Mouse (Mus musculus): ENCODE results near the gene Cfl1.

Gene Cfl1

DNA sequence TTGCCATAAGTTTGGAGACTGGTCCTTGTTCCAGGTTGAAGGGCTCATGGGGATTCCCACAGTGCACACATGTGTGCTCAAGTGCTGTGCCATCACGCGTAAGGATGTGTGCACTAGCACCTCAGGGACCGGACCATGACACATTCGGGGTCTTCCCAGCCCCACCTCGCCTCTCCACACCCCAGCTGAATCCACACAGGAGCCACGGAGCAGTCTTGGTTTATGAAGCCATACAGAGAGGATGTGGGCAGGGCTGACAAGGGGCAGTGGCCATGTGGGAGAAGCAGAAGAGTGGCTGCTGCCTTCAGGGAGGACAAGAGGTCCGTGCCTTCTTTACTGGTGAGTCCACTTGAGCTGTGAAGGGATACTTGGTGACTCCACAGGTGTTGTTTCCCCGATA lies 25.2 kb upstream of the Cfl1 start:
- DNase-seq (ENCODE audit: low read depth) = no peak

DNA sequence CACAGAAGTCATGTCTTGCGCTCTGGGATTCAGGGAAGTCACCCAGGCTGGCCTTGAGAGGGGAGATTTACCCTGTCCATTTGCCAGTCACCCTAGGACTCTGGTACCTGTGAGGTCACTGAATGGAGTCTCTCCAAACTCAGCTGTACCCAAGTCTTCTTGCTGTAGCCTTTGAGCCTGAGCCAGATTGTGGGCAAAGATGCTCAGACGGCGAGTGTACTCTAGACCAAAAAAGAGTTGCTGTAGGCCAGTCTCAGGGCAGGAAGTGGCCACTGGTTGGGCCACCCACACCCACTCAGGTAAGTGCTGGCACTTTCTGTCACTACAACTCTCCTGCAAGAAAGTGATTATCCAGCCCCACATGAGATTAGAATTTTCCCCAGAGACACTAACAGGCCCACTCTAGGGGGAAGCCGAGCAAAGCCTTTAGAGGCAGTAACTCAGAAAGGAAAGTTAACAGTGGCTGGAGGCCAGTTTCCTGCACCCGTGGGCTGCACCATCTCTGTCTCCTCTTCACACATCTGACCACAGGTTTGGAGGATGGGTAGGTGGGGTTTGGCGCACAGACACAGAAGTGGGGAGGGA lies 23.2 kb upstream of the Cfl1 start:
- DNase-seq (ENCODE audit: low read depth) = peak; percentile 42

DNA sequence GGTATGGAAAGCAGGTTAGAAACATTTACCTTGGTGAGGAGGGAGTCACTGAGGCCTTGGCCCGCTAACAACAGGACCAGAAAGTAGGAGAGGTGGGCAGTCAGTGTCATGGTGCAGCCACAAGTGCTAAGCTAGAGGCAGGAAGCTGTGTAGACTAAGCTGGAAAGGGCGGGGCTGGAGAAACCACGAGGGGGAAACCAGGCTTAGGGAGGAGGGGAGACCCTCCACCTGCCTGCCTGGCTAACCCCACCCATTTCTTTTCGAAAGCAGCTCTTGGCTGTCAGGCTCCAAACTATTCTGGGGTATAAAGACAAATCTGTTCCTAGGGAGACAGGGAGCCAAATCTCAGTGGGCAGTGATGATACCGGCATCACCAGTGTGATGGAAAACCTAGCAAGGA lies 21.9 kb upstream of the Cfl1 start, which contains the start of gene Ctsw:
Gene Ctsw, minus strand, starts transcription at position 134 of the 400 bp plus-strand sequence.
- peak; percentile 60 for DNase-seq (ENCODE audit: low read depth)

DNA sequence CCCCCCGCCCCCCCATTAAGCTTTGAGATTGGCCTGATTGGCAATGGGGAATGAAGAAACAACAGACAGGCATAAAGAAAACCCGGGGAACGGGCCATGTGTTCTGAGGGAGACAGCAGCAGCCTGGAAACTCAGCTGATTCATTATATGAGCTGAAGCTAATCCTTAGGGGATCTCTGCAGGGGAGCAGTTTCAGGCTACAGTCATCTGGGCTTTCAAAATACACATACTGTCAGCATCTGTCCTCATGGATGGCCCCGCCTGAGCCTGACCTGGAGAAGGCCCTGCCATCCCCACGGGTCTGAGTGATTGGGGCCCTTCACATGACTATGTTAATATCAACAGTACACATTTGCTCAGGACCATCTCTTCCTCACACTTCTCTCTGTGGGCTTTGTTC lies 18.4 kb upstream of the Cfl1 start:
- DNase-seq (ENCODE audit: low read depth) = no peak

DNA sequence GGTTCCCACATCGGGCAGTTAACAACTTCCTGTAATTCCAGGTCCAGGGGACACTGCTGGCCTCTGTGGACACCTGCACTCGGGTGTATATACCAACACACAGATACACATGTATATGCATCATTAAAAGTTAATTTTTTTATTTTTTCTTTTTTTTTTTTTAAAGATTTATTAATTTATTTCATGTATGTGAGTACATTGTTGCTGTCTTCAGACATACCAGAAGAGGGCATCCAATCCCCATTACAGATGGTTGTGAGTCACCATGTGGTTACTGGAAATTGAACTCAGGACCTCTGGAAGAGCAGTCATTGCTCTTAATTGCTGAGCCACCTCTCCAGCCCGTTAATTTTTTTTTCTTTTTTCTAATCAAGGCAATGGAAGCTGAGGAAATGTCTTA lies 17.4 kb upstream of the Cfl1 start:
- DNase-seq (ENCODE audit: low read depth) = peak; percentile 35

DNA sequence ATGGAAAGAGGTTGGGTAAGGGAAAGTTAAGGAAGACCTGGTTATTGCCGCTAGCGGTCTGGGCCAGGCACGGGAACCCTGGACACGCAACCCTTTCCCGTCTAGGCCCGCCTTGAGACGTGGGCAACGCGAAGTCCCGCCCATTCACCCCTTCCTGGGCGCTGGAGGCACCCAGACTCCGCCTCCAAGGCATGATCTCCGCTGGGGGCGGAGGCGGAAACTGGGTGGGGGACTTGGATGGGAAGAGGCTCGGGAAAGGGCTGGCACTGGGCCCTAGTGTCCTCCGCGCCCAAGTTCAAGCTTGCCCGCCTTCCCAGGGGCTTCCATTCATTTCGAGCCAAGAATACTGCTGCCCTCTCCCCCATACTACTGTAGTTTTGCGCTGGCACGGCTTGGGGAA lies 16.5 kb upstream of the Cfl1 start, which contains the start of gene Efemp2:
Gene Efemp2, plus strand, starts transcription at position 235 of the 400 bp plus-strand sequence.
- DNase-seq (ENCODE audit: low read depth) = peak; percentile 78

DNA sequence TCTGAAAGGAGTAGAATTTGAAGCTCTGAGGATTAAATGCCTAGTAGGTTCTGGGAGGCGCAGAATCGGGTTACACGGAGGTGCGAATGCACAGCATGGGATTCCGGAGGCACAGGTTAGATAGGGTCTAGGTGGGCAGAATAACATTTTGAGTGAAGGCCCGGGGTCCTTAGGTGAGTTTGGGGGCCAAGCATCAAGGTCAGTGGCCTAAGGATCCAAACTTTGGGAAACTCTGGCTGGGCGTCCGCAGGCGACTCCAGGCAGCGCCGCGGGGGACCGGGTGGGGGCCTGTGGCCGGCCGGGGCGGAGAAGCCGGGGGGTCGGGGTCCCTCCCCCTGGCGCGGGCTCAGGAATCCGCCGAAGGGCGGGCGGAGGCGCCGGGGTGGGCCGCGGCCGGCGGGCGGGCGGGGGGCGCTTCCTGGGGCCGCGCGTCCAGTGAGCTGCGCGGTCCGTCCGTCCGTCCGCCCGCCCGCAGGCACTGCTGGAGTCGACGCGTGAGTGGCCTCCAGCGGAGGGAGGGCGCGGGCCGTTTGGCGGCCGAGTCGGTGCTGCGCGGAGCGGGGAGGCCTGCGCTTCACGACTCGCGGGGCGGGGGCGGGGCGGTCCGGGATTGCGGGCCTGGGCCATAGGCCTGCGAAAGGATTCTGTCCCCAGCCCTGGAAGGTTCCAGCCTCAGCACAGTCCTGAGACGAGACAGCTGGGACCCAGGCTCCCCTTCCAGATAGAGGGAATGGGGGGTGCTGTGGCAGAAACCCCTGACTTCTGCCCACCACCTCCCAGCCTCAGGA lies 15.8 kb upstream of the Cfl1 start:
- DNase-seq (ENCODE audit: low read depth) = peak; percentile 34

DNA sequence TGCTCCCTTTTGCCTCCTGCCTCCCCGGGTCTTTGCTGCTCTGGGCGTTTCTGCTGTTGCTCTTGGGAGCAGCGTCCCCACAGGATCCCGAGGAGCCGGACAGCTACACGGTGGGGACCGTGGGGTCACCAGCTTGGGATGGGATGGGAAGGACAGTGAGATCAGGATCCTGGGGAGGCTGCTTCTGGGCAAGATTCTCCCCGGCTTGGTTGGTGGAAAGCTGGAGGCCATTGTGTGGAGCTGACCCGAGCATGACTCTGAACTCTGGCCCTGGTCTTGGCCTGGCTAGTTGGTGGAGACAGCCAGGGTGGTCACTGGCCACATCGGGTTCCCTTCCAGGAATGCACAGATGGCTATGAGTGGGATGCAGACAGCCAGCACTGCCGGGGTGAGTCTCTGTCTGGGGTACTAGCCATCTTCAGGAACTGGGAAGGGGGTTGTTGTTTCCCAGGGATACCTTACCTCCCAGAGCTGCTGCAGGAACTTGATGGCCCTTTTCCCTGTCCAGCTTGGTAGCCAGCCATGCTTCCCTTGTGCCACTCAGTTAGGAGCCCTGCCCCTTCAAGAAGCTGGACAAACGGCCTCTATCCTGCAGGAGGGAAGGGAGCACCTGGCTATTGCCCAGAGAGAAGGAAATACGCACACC lies 15.1 kb upstream of the Cfl1 start:
- DNase-seq (ENCODE audit: low read depth) = no peak

DNA sequence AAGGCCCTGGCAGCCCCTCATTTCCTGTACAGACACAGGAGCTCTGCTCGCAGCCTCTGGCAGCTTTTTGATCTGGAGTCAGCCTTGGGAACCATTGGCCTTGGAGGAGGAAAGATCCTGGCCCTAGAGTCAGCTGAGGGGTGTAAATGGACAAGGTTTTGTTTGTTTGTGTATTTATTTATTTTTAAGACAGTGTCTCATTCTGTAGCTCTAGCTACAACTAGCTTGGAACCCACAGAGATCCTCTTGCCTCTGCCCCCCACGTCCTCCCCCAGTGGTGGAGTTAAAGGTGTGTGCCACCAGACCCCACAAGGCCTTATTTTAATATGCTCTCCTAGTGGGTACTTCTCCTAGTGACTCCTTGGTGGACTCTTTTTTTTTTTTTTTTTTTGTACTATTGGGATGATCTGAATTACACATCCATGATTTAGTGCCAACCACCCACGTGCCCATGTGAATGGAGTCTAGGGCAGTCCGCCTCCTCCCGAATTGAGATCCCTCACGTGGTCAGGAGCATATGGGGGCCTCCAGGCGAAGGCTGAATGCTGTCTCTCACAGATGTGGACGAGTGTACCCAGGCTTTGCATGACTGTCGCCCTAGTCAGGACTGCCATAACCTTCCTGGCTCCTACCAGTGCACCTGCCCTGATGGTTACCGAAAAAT lies 13.1 kb upstream of the Cfl1 start:
- no peak for DNase-seq (ENCODE audit: low read depth)

DNA sequence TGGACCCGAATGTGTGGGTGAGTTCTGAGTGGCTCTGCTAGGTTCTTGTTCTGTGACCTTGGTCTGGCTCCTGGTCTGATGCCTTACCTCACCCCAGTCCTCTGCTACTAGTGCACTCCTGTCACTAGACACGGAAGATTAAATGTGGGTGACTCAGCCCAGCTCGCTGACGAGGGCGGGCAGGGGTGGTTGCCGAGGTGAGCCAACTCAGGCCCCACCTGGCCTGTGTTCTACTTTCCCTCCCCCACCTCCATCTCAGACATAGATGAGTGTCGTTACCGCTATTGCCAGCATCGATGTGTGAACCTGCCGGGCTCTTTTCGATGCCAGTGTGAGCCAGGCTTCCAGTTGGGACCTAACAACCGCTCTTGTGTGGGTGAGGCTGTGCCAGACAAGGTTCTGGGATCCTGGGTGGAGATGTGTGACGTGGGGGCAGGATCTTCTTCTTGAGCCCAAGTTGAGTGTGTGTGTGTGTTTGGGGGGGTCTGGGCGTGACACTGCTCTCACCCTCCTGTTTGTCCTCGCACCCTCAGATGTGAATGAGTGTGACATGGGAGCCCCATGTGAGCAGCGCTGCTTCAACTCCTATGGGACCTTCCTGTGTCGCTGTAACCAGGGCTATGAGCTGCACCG lies 12.5 kb upstream of the Cfl1 start:
- no peak for DNase-seq (ENCODE audit: low read depth)

DNA sequence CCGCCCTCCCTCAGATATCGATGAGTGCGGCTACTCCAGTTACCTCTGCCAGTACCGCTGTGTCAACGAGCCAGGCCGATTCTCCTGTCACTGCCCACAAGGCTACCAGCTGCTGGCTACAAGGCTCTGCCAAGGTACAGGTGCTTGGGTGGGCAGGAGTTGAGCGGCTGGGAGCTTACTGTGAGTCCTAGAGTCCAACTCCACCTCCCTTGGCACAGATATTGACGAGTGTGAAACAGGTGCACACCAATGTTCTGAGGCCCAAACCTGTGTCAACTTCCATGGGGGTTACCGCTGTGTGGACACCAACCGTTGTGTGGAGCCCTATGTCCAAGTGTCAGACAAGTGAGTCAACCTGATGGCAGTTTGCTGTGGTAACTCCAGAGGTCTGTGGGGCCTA lies 10.2 kb upstream of the Cfl1 start:
- DNase-seq (ENCODE audit: low read depth) = no peak

DNA sequence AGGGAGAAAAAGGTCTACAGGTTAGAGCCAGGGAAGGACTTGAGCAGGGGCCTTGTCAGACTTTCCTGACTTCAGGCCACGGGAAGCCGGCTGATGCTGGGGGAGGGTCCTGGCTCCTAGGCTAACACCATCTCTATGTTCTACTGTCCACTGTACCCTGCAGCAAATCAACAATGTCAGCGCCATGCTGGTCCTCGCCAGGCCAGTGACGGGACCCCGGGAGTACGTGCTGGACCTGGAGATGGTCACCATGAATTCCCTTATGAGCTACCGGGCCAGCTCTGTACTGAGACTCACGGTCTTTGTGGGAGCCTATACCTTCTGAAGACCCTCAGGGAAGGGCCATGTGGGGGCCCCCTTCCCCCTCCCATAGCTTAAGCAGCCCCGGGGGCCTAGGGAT lies 8.9 kb upstream of the Cfl1 start:
- no peak for DNase-seq (ENCODE audit: low read depth)

DNA sequence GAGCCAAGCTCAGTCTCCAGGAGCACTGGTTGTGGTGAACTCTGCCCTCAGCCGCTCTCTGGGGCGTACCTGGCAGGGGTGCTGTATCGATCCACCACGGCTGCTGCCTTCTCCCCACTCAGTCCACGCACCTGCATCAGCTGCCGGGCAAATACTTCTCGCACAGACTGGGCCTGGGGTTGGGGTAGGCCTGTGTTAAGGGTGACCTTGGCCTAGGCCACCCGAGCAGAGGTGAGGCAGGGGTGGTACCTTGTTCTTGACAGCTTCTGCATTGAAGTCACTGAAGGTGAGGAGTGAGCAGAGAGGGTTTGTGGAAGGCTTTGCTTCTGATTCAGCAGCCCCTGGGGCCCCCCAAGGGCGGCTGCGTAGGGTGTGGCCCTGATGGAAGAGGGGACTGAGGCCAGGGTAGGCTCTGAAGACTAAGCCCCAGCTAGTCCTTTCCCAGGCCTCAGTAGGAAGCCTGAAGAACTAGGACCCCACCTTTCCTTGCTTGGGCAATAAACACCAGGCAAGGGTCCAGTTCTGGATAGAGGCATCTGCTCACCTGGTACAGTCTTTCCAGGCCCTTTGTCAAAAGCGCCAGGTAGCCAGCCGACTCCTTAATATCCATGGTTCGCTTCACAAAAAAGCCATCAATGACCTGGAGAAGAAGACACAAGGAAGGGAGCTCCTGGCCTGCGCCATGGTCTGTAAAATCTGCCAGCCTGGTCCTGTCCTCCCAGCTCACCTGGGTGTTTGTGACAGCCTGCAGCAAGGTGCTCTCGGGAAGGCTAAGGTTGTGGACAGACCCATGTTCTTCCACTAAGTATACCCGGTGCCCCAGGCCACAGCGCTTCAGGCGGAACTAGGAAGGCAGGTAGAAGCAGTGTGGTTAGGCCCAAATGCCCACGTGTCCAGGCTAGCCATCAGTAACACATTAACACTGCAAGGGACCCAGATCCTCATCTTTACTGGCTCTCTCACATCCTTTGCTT lies 6.6 kb upstream of the Cfl1 start:
- DNase-seq (ENCODE audit: low read depth) = no peak

DNA sequence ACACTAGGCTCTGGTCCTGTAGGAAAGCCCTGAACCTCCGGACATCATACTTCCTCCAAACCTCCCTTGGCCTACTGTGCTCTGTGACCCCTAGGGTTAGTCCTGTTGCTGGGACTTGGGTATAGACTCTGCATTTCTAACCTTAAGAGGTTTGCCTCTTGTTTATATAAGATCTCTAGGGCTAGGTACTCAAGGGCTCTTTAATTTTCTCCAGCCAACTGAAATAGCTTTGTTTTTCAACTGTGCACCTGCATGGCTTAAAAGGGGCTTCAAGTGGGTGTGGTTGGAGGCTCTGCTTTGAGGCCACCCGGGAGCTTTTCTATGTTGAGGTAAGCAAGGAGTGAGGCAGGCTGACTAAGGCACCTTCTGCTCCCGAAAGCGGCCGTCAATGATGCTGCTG lies 5.8 kb upstream of the Cfl1 start:
- no peak for DNase-seq (ENCODE audit: low read depth)

DNA sequence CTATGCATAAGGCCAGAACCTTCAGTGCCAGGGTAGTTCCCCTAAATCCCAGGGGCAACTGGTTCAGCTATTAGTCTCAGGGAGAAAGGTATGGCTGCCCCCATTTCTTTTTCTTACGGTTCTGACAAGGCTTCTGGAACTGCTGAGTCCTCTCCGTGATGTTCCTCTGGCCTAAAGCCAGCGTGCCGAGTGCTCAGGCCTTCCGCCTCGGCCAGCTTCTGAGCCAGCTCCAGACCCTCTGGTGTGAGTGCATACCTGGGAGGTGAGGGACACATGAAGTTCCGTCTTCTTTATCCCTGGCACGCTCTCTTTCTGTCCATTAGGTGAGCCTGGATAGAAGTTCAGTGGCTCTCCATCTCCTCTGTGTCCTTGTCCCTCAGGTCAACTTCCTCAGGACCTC lies 4.9 kb upstream of the Cfl1 start:
- no peak for DNase-seq (ENCODE audit: low read depth)

DNA sequence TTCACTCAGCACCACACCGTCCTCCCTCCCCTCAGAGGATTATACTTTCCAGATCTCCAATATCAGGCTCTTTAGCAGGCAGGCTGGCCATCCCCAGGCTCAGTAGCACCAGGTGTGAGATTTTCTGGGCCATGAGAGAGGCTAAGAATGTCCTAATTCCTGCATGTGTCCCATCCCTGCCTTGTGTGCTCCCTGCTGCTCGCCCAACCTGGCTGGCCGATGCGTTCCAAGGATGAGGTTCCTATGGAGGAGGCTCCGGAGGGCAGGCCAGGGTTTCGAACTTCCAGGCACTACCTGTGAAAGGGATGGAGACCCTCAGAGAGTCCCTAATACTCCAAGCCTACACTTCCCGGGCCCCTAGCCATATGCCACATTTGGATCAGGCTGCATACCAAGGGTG lies 4.4 kb upstream of the Cfl1 start:
- no peak for DNase-seq (ENCODE audit: low read depth)

DNA sequence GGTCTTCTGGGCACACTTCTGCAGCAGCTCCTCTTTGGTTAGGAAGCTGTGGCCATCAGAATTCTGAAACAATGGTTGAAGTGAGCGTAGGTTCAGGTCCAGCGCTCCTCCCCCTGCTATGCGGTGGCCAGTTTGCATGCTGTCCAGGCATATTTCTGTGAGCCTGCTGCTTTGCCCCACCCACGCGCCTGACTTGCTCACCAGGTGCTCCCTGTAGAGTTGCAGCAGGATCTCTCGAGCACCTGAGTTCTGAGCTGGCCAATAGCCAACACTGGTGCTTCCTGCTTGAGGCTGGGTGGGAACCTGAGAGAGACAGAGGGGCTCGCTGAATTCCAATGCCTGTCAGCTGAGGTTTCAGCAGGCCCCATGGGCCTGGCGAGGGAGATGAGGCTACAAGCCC lies 4.0 kb upstream of the Cfl1 start:
- no peak for DNase-seq (ENCODE audit: low read depth)

DNA sequence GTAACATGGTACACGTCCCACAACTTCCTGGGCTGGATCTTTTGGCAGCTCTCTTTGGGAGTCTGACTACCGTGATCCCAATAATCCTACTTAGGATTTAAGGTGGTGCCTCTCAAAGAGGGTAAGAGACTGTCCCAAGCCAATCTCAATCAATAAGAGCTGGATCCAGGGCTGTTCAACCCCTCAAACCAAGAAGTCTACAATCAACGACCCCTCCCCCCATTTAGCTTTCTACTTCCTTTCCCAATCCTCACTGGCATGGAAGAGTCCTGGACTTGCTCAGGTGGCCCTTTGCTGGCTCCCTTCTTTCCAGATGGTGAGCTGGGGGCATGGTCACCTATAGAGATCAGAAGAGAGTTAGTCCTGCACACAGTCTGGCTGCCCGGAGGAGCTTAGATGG lies 3.5 kb upstream of the Cfl1 start:
- DNase-seq (ENCODE audit: low read depth) = no peak

DNA sequence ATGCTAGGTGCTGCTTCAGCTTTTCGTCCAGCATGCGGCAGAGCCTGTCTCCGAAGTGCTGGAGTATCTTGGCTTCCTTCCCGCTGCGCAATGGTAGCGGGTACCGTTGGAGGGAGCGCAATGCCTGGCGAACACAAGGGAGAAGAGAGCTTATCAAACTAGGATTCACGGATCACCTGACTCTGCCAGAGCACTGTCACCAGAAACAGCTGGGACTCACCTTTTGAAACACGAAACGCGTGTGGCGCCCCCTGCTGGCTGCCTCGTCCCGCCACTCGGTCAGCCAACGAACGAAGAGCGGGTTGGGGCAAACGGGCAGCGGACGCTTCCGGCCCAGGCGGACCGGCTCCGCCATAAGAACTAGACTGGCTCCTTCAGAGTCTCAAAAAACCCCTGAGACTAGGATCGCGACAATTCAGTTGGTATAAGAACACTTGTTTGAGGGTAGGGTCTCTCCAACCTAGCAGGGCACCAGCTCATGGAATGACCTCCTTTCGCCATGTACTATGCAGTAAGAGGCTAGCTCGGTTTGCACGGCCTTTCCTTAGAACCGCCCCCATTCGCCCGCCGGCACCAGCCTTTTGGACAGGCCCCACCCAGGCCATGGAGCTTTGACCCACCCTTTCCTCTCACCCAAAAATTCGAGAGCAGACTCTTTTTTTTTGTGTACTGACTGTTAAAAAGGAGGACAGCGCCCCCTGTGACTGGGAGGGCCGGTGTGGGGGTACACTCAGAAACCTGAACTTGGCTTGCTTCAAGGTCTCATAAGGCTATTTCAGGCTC lies 2.3 kb upstream of the Cfl1 start, which contains the start of gene Mus81:
Gene Mus81, minus strand, starts transcription at position 635 of the 783 bp plus-strand sequence.
- peak; percentile 99 for DNase-seq (ENCODE audit: low read depth)
